Comparison of ENCODE assay signal across 12 mouse cellular contexts in the genomic region with DNA sequence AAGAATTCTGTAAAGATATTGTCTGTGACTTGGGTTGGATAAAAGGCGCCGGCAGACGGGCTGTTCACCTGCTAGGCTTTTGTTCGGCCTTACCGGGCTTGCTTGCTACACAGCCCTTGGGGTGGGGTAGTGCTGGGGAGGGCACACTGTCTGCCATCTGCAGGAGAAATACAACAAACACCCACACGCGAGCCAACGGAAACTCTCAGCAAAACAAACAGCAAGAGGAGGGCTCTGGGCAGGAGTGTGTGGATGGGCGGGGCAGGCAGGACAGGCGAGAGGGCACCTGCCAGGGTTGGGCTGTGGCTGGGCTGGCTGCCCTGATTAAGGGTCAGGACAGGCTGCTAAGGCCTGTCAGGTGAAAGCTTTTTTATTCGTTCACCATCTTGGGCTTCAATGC. TPM values are rescaled to one million over a fixed set of nuclear protein-coding genes. Genes with fewer than 3 reads are reported as not detected.
DNase-seq lines count a peak whose midpoint lies in the region; ATAC-seq and TF ChIP-seq lines count a peak whose summit lies in the region.
"Had no signal": no experiment of that assay in that cellular context is flagged by ENCODE, and none has a peak within 500 bp of the region (broad histone marks: within the 10 kb centered on the region; RNA-seq: fewer than 3 reads in every experiment).

No protein-coding gene starts in this region.

- no peaks in the 10 kb centered on the region for H3K27me3 ChIP-seq in intestine, embryonic 15.5 days (replicated peaks)
- no peaks in the 10 kb centered on the region; the same call in 1 of the 2 replicates for H3K27me3 ChIP-seq in intestine, postnatal 0 days (replicated peaks; ENCODE audit: control insufficient read depth, insufficient read depth, low read length)
- H3K27me3 ChIP-seq in lung, embryonic 14.5 days (ENCODE audit: insufficient read depth, low read length) = no peaks in the 10 kb centered on the region
- H3K27me3 ChIP-seq in stomach, embryonic 14.5 days (ENCODE audit: control insufficient read depth, insufficient read depth, low read length) = no peaks in the 10 kb centered on the region
- H3K27me3 ChIP-seq: embryonic facial prominence, embryonic 13.5 days; limb, embryonic 12.5 days had no signal

- TF ChIP-seq CTCF in intestine, postnatal 0 days (IDR thresholded peaks at IDR 0.05; ENCODE audit: low read depth) = no peak
- TF ChIP-seq CTCF in lung, embryonic 14.5 days (IDR thresholded peaks at IDR 0.05; ENCODE audit: low read depth) = no peak

- H3K9ac ChIP-seq in intestine, embryonic 15.5 days = no peak overlapping the region
- no peak overlapping the region for H3K9ac ChIP-seq in intestine, postnatal 0 days (ENCODE audit: low read depth, low read length)
- no peak overlapping the region for H3K9ac ChIP-seq in lung, embryonic 14.5 days
- H3K9ac ChIP-seq in stomach, embryonic 14.5 days (replicated peaks; ENCODE audit: low read depth, low read length) = no peak overlapping the region
- H3K9ac ChIP-seq: embryonic facial prominence, embryonic 13.5 days; limb, embryonic 12.5 days had no signal

- H3K9me3 ChIP-seq in intestine, embryonic 15.5 days = no peaks in the 10 kb centered on the region
- no peaks in the 10 kb centered on the region for H3K9me3 ChIP-seq in intestine, postnatal 0 days (ENCODE audit: control insufficient read depth)
- H3K9me3 ChIP-seq in lung, embryonic 14.5 days (ENCODE audit: low read depth, low read length) = no peaks in the 10 kb centered on the region
- H3K9me3 ChIP-seq in stomach, embryonic 14.5 days (ENCODE audit: control insufficient read depth, low read depth, low read length) = no peaks in the 10 kb centered on the region
- H3K9me3 ChIP-seq: embryonic facial prominence, embryonic 13.5 days; limb, embryonic 12.5 days had no signal

- H3K4me3 ChIP-seq in intestine, embryonic 15.5 days (replicated peaks) = no peak overlapping the region
- H3K4me3 ChIP-seq in intestine, postnatal 0 days (ENCODE audit: low read depth, low read length) = no peak overlapping the region
- no peak overlapping the region for H3K4me3 ChIP-seq in lung, embryonic 14.5 days (ENCODE audit: low read depth, low read length)
- no peak overlapping the region for H3K4me3 ChIP-seq in stomach, embryonic 14.5 days (ENCODE audit: low read depth, low read length)
- H3K4me3 ChIP-seq: embryonic facial prominence, embryonic 13.5 days; limb, embryonic 12.5 days had no signal

- no peak overlapping the region for H3K4me2 ChIP-seq in intestine, embryonic 15.5 days (replicated peaks)
- H3K4me2 ChIP-seq in intestine, postnatal 0 days (replicated peaks; ENCODE audit: low read depth) = no peak overlapping the region
- H3K4me2 ChIP-seq in lung, embryonic 14.5 days = no peak overlapping the region
- no peak overlapping the region for H3K4me2 ChIP-seq in stomach, embryonic 14.5 days (replicated peaks; ENCODE audit: low read depth, low read length)
- H3K4me2 ChIP-seq: embryonic facial prominence, embryonic 13.5 days; limb, embryonic 12.5 days had no signal

- peak; percentile 46 for ATAC-seq in intestine, embryonic 15.5 days
- ATAC-seq in intestine, postnatal 0 days = no peak
- ATAC-seq in lung, embryonic 14.5 days (ENCODE audit: insufficient read depth) = peak; percentile 43
- ATAC-seq in stomach, embryonic 14.5 days (ENCODE audit: insufficient number of reproducible peaks, insufficient read depth, low FRiP score, low read depth) = peak; percentile 77
- no peak for ATAC-seq in erythroid progenitor cell, adult 5-6 weeks (replicated peaks; ENCODE audit: low FRiP score, poor library complexity, severe bottlenecking)

- 56% methylated on average over 11 of the region's 11 CpGs for WGBS in intestine, embryonic 15.5 days
- 56% methylated on average over 11 of the region's 11 CpGs for WGBS in intestine, postnatal 0 days
- WGBS in lung, embryonic 14.5 days = 47% methylated on average over 11 of the region's 11 CpGs
- WGBS in stomach, embryonic 14.5 days = 50% methylated on average over 11 of the region's 11 CpGs

- no peak overlapping the region for H3K27ac ChIP-seq in intestine, embryonic 15.5 days
- no peak overlapping the region for H3K27ac ChIP-seq in intestine, postnatal 0 days (ENCODE audit: low read depth, low read length)
- peak overlapping the region; percentile 63 for H3K27ac ChIP-seq in lung, embryonic 14.5 days (ENCODE audit: low read depth)
- peak overlapping the region; percentile 83 for H3K27ac ChIP-seq in stomach, embryonic 14.5 days (ENCODE audit: low read length)
- H3K27ac ChIP-seq: kidney, postnatal 0 days; limb, embryonic 12.5 days had no signal

- no peaks in the 10 kb centered on the region for H3K36me3 ChIP-seq in intestine, embryonic 15.5 days
- H3K36me3 ChIP-seq in intestine, postnatal 0 days (ENCODE audit: control insufficient read depth, insufficient read depth) = no peaks in the 10 kb centered on the region
- no peaks in the 10 kb centered on the region for H3K36me3 ChIP-seq in lung, embryonic 14.5 days (ENCODE audit: insufficient read depth)
- H3K36me3 ChIP-seq in stomach, embryonic 14.5 days (ENCODE audit: control insufficient read depth, insufficient read depth, low read length) = no peaks in the 10 kb centered on the region
- H3K36me3 ChIP-seq: embryonic facial prominence, embryonic 13.5 days; limb, embryonic 12.5 days had no signal

- H3K4me1 ChIP-seq in intestine, embryonic 15.5 days (replicated peaks) = no peaks in the 10 kb centered on the region
- H3K4me1 ChIP-seq in intestine, postnatal 0 days (replicated peaks; ENCODE audit: control insufficient read depth, insufficient read depth, low read length) = no peaks in the 10 kb centered on the region; the same call in 1 of the 2 replicates
- H3K4me1 ChIP-seq in lung, embryonic 14.5 days (ENCODE audit: insufficient read depth) = 0 out of 2 replicates have a peak, but pooled peaks cover 5% of the 10 kb centered on the region
- no peaks in the 10 kb centered on the region for H3K4me1 ChIP-seq in stomach, embryonic 14.5 days (ENCODE audit: control insufficient read depth, insufficient read depth, low read length)
- H3K4me1 ChIP-seq: limb, embryonic 12.5 days had no signal

- peak; percentile 20 to 35 for DNase-seq in B cell, adult 2 months
- peak; percentile 23 for DNase-seq in lung, embryonic 14.5 days
- DNase-seq in adipocyte (ENCODE audit: low spot score) = no peak
- DNase-seq in right cerebral cortex, postnatal 14 days = no peak

RNA-seq across cellular contexts. Expression of a gene that starts 2.6 kb away (rescaled TPM):
- 0.01 TPM in 1 of 2 replicates, not detected in the other for polyA plus RNA-seq in intestine, embryonic 15.5 days (2015; fragmentation: Nextera tagmentation; extraction: Ambion mirVana)
- polyA plus RNA-seq in intestine, postnatal 0 days (2015; fragmentation: Nextera tagmentation; extraction: Ambion mirVana) = not detected in 2 replicates
- polyA plus RNA-seq in lung, embryonic 14.5 days (2014; fragmentation: Nextera tagmentation; extraction: Ambion mirVana) = 0.03 TPM in 1 of 2 replicates, not detected in the other
- 0.06 and 0.10 TPM in 2 replicates for polyA plus RNA-seq in stomach, embryonic 14.5 days (2014; fragmentation: Nextera tagmentation; extraction: Ambion mirVana)
- not detected in 2 replicates for total RNA-seq in erythroid progenitor cell, adult 5-6 weeks (2015; ENCODE audit: low replicate concordance)
- total RNA-seq in erythroid progenitor cell, adult 5-6 weeks (2017; ENCODE audit: low replicate concordance) = not detected in 2 replicates
- polyA plus RNA-seq: heart, postnatal 0 days; kidney, postnatal 0 days had no signal

RNA-seq across cellular contexts. Expression of a gene that starts 45.6 kb away (rescaled TPM):
- 0.10 and 0.20 TPM in 2 replicates for polyA plus RNA-seq in intestine, embryonic 15.5 days (2015; fragmentation: Nextera tagmentation; extraction: Ambion mirVana)
- 0.08 and 0.09 TPM in 2 replicates for polyA plus RNA-seq in intestine, postnatal 0 days (2015; fragmentation: Nextera tagmentation; extraction: Ambion mirVana)
- not detected in 2 replicates for polyA plus RNA-seq in lung, embryonic 14.5 days (2014; fragmentation: Nextera tagmentation; extraction: Ambion mirVana)
- 0.13 TPM in 1 of 2 replicates, not detected in the other for polyA plus RNA-seq in stomach, embryonic 14.5 days (2014; fragmentation: Nextera tagmentation; extraction: Ambion mirVana)
- 21.6 and 52.4 TPM in 2 replicates for total RNA-seq in erythroid progenitor cell, adult 5-6 weeks (2015; ENCODE audit: low replicate concordance)
- total RNA-seq in erythroid progenitor cell, adult 5-6 weeks (2017; ENCODE audit: low replicate concordance) = 13.1 and 18.0 TPM in 2 replicates
- polyA plus RNA-seq: kidney, postnatal 0 days; limb, embryonic 12.5 days had no signal

Comparison
In these comparisons a context has a peak if more than half of its experiments do, and no peak if none do; other contexts are left out.
1. ATAC-seq: peak in intestine, embryonic 15.5 days (single experiment), lung, embryonic 14.5 days (single experiment) and stomach, embryonic 14.5 days (single experiment); none in intestine, postnatal 0 days (single experiment) and erythroid progenitor cell, adult 5-6 weeks (single experiment).
2. H3K27ac ChIP-seq: peak in lung, embryonic 14.5 days (single experiment) and stomach, embryonic 14.5 days (single experiment); none in intestine, embryonic 15.5 days (single experiment) and intestine, postnatal 0 days (single experiment).
3. DNase-seq: peak in B cell, adult 2 months (2 of 2) and lung, embryonic 14.5 days (single experiment); none in adipocyte (single experiment) and right cerebral cortex, postnatal 14 days (single experiment).